Mouse (Mus musculus) intestine, embryonic 14.5 days (tissue): ENCODE results near the gene Tcta. TPM values are rescaled to one million over a fixed set of nuclear protein-coding genes. Genes with fewer than 3 reads are reported as not detected.
A peak's percentile ranks its signal among the peaks of the same experiment; 100 is the strongest.
"Not testable (repeated sequence)": the region's sequence is repeated elsewhere in the genome, so short reads cannot be mapped to it uniquely, and the experiment has no call there.

Experiments used
- ATAC-seq: fragments of 200-750 bp; cut with Nextera tagmentation; replicated peaks from 2 replicates; pipeline ENCODE4 v1.8.0; 2017; ENCODE audit warnings: low read depth, moderate number of reproducible peaks, moderate TSS enrichment, moderate library complexity; ENCODE audit not compliant: low FRiP score, low TSS enrichment
- DNase-seq: peaks from one replicate; pipeline ENCODE4 v3.0.0-alpha.2; 2018; ENCODE audit warnings: low spot score
- H3K27ac ChIP-seq: fragments of 300-500 bp; sonication (generic); 2 replicates; pipeline ENCODE4 v1.5.1; 2014; ENCODE audit warnings: low read depth, mild to moderate bottlenecking, control low read depth
- H3K27me3 ChIP-seq: fragments of 300-500 bp; sonication (generic); replicated peaks from 2 replicates; pipeline ENCODE4 v1.6.1; 2014; ENCODE audit warnings: low read length, control low read depth; ENCODE audit not compliant: control insufficient read depth, insufficient read depth
- H3K36me3 ChIP-seq: fragments of 300-500 bp; sonication (generic); 2 replicates; pipeline ENCODE4 v1.6.1; 2014; ENCODE audit warnings: low read length, control low read depth; ENCODE audit not compliant: control insufficient read depth, insufficient read depth
- H3K4me1 ChIP-seq: fragments of 300-500 bp; sonication (generic); replicated peaks from 2 replicates; pipeline ENCODE4 v1.6.1; 2014; ENCODE audit warnings: low read length, control low read depth, mixed read lengths; ENCODE audit not compliant: control insufficient read depth, insufficient read depth
- H3K4me2 ChIP-seq: fragments of 300-500 bp; sonication (generic); 2 replicates; pipeline ENCODE4 v1.6.1; 2014; ENCODE audit warnings: low read length
- H3K4me3 ChIP-seq: fragments of 300-500 bp; sonication (generic); 2 replicates; pipeline ENCODE4 v1.5.1; 2014; ENCODE audit warnings: low read depth, low read length, control low read depth, mixed read lengths
- H3K9ac ChIP-seq: fragments of 300-500 bp; sonication (generic); 2 replicates; pipeline ENCODE4 v1.6.1; 2014; ENCODE audit warnings: mild to moderate bottlenecking, low read length
- H3K9me3 ChIP-seq: fragments of 300-500 bp; sonication (generic); 2 replicates; pipeline ENCODE4 v1.6.1; 2016; ENCODE audit warnings: low read length, control low read depth; ENCODE audit not compliant: control insufficient read depth
- WGBS: fragments of 180-500 bp; shearing (Covaris S2); extraction: QIAGEN DNeasy Blood & Tissue Kit; methylation state at CpG from one replicate; pipeline ENCODE4 v1.1.7; 2014; 5-methylcytosine and 5-hydroxymethylcytosine counted together
- polyA plus RNA-seq: library from polyadenylated mRNA; unstranded; fragments of >200 nt; fragmentation: Nextera tagmentation; extraction: Ambion mirVana; gene quantifications from 2 replicates; pipeline ENCODE4 v1.2.1, GENCODE M21; 2014

Tcta gene
- polyA plus RNA-seq, 1 experiment from 2014 or later = 30.4 TPM

- WGBS = 17% methylated on average over 2 of the region's 2 CpGs
- no peaks in the 10 kb centered on the region for H3K36me3 ChIP-seq
- no peak for DNase-seq
- H3K4me1 ChIP-seq = 0 out of 2 replicates have a peak, but pooled peaks cover 10% of the 10 kb centered on the region
- ATAC-seq = no peak
- H3K4me2 ChIP-seq = no peak overlapping the region
- no peak overlapping the region for H3K4me3 ChIP-seq
- no peak overlapping the region for H3K9ac ChIP-seq
- H3K27me3 ChIP-seq = no peaks in the 10 kb centered on the region
- no peaks in the 10 kb centered on the region for H3K9me3 ChIP-seq
- H3K27ac ChIP-seq = no peak overlapping the region
These were observed 34.0 kb downstream of the Tcta start for GRCm38 (mm10) chr9:108271941-108272340.

- DNase-seq, H3K27me3 ChIP-seq, H3K4me3 ChIP-seq, ATAC-seq, H3K9ac ChIP-seq, H3K36me3 ChIP-seq, H3K27ac ChIP-seq, H3K4me2 ChIP-seq, H3K9me3 ChIP-seq: not testable (repeated sequence)
- peaks cover 19% of the 10 kb centered on the region for H3K4me1 ChIP-seq
- WGBS = 76% methylated on average over 6 of the region's 7 CpGs
These were observed 37.3 kb downstream of the Tcta start for GRCm38 (mm10) chr9:108268701-108269100.

DNA sequence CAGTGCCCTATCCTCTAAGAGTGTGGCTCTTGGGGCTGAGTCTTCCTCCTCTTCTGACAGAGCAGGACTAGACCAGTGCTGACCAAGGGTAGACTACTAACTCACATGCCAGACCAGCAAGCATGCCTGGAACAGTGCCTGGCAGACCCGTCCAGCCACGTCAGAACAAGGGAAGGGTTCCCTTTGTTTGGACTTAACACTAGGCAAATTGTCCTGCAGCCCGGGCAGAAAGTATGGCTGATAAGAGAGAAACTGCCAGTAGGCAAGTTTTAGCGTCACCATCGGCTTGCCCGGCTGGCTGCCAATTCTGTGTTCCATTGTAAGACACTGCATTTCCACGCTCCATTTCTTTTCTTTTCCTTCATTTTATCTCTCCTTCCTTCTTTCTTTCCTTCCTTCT, 38.3 kb downstream of the Tcta start:
- no peaks in the 10 kb centered on the region for H3K36me3 ChIP-seq
- no peak overlapping the region for H3K9ac ChIP-seq
- H3K9me3 ChIP-seq = no peaks in the 10 kb centered on the region
- no peaks in the 10 kb centered on the region for H3K27me3 ChIP-seq
- 74% methylated on average over 7 of the region's 7 CpGs for WGBS
- DNase-seq (no peak), ATAC-seq (no peak)
- H3K4me1 ChIP-seq = peaks cover 20% of the 10 kb centered on the region
- no peak overlapping the region for H3K27ac ChIP-seq
- no peak overlapping the region for H3K4me2 ChIP-seq
- no peak overlapping the region for H3K4me3 ChIP-seq

DNA sequence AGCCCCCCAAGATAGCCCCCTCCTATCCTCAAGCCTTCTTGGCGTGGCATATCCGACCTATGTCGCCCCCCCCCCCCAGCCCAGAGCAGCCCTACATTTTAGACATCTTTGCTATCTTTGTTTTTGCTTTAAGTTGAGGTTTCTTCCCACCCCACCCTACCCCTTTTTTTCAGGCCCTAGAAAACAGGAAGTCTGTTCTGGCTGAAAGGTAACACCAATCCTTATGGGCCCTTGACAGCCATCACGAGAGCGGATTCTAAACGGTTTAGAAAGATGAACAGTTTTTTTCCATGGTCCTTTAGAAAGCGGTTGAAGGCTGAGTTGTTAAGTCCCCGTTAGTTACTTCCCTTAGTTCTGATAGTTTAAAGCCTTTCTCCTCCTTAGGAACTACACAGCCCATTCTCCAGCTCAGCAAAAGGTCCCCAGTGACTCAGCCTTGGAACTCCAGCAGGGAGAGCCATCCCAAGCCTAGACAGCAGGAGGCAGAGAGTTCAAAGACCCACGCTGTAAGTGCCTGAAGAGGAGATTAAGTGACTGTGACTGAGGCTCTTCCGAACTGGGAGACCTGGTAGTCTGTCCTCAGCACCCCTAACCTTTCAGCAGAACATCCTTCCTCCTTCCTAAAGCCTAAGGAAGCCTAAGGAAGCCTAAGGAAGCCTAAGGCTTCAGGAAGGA, 39.6 kb downstream of the Tcta start:
- ATAC-seq = no peak
- Histone ChIP-seq H3K4me2 (no peak overlapping the region), H3K27me3 (no peaks in the 10 kb centered on the region), H3K27ac (no peak overlapping the region), H3K36me3 (no peaks in the 10 kb centered on the region), H3K9me3 (no peaks in the 10 kb centered on the region), H3K4me3 (no peak overlapping the region), H3K4me1 (peaks cover 22% of the 10 kb centered on the region), H3K9ac (no peak overlapping the region)
- WGBS = 64% methylated on average over 10 of the region's 10 CpGs
- DNase-seq = no peak

DNA sequence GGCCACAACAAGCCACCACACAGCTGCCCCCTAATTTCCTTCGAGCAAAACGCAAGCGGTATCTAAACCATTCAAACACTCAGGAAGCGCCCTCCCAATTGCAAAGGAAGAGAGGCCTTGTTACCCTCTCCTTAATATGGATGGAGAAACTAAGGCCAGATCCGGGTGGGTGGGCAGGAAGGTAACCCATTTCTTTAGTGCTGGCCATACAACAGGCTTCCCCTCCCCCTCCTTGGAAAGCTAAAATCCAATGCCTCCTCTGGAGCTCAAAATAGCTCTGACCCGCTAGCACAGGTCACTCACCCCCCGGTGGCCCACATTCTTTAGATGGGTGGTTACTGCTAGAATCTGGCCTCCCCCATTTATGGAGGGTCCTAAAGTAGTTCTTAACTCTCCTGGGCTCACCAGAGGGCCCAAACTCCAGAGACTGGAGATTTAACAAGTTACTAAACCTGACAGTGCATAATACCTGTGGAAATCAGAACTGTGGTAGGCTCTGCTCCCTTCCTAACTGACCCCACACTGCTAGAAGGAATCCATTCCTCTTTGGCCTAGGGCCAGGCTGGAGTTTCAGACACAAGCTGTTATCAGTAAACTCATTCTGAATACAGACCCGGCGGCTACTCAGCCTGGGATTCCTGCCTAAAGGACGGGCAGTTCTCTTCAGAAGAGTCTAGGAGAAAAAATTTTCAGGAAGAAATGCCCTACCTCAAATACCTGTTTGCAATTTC, 41.6 kb downstream of the Tcta start:
- peak overlapping the region; percentile 82 for H3K27ac ChIP-seq
- 8% methylated on average over 10 of the region's 10 CpGs for WGBS
- H3K9ac ChIP-seq = peak overlapping the region; percentile 31
- H3K4me3 ChIP-seq = peak overlapping the region; percentile 92
- H3K9me3 ChIP-seq = no peaks in the 10 kb centered on the region
- no peak; the same call in 1 of the 2 replicates for ATAC-seq
- no peaks in the 10 kb centered on the region for H3K27me3 ChIP-seq
- peaks cover 22% of the 10 kb centered on the region for H3K4me1 ChIP-seq
- peak; percentile 67 for DNase-seq
- H3K4me2 ChIP-seq = peak overlapping the region; percentile 60
- no peaks in the 10 kb centered on the region for H3K36me3 ChIP-seq

DNA sequence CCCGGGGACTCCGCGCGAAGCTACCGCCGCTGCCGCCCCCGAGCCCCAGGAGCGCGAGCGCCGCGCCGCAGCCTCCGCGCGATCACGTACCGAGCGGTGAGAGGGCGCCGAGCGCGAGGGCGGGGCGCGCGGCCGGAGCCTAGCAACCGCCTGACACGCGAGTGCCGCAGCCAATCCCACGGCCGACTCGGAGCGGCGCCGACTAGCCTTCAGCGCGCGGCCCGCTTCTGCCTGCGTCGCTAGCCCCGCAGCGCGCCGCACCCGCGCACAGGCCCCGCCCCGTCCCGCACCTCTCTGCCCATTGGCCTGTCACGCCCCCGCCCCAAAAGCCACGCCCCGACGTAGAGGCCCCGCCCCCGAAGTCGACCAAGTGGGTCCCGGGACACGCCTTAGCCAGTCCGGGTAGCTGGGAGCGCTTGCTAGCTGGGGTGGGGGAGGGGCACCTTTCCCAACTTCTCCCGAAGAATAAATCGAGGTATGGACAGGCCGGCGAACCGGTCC, 42.2 kb downstream of the Tcta start, which contains the start of gene Dag1:
Dag1 (minus strand) TSS at position 269 of the 501 bp plus-strand sequence.
- Histone ChIP-seq H3K9ac (peak within 1 kb of the TSS; percentile 84), H3K4me2 (peak within 1 kb of the TSS; percentile 60), H3K9me3 (no peaks in the 10 kb centered on the region), H3K27me3 (no peaks in the 10 kb centered on the region), H3K36me3 (no peaks in the 10 kb centered on the region), H3K4me3 (peak within 1 kb of the TSS; percentile 92), H3K27ac (peak within 1 kb of the TSS; percentile 93), H3K4me1 (peaks cover 22% of the 10 kb centered on the region)
- DNase-seq = peak; percentile 100
- peak; percentile 97 for ATAC-seq
- WGBS = under 1% methylated on average over 63 of the region's 71 CpGs

DNA sequence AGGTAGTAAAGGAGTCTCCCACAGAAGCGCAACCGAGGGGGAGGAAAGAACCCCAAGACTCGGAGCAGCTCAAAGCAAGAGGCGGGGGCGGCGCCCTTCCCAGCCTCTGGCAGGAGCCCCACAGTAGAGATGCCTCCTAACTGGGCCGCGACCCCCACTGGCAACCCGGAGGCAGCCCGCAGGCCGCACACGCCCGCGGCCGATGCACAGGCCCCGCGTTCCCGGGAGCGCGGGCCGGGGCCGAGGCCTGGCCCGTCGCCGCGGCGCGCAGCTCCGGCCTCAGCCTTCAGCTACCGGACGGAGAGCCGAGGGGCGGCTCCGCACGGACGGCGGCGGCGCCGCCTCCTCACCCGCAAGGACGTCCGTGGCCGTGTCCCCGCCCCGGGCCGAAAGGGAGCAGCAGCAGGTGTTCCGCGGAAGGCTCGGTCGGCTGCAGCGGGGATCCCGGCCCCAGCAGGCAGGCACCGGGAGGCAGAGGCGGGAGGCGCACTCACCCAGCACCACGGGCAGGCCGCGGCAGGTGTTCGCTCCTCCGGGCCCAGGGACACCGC, 42.8 kb downstream of the Tcta start:
- Histone ChIP-seq H3K27ac (peak overlapping the region; percentile 93), H3K36me3 (no peaks in the 10 kb centered on the region), H3K9me3 (no peaks in the 10 kb centered on the region), H3K4me2 (peak overlapping the region; percentile 60), H3K4me1 (peaks cover 22% of the 10 kb centered on the region), H3K9ac (peak overlapping the region; percentile 84), H3K4me3 (peak overlapping the region; percentile 92), H3K27me3 (no peaks in the 10 kb centered on the region)
- WGBS = under 1% methylated on average over 57 of the region's 62 CpGs
- DNase-seq (no peak), ATAC-seq (peak; percentile 61)

- 37% methylated on average over 11 of the region's 11 CpGs for WGBS
- peak overlapping the region; percentile 93 for H3K27ac ChIP-seq
- peak overlapping the region; percentile 84 for H3K9ac ChIP-seq
- H3K4me2 ChIP-seq = peak overlapping the region; percentile 60
- H3K4me1 ChIP-seq = peaks cover 22% of the 10 kb centered on the region
- no peaks in the 10 kb centered on the region for H3K9me3 ChIP-seq
- H3K36me3 ChIP-seq = no peaks in the 10 kb centered on the region
- H3K27me3 ChIP-seq = no peaks in the 10 kb centered on the region
- ATAC-seq (no peak), DNase-seq (no peak)
- H3K4me3 ChIP-seq = peak overlapping the region; percentile 92
These were observed 43.4 kb downstream of the Tcta start for GRCm38 (mm10) chr9:108262494-108263049.
